Mouse (Mus musculus) adrenal gland, postnatal 25 days (tissue): Measurements from ENCODE around the gene Klk1b4. TPM values are rescaled to one million over a fixed set of nuclear protein-coding genes. Genes with fewer than 3 reads are reported as not detected.
"Not testable (repeated sequence)": the region's sequence is repeated elsewhere in the genome, so short reads cannot be mapped to it uniquely, and the experiment has no call there.

ENCODE experiments used
- DNase-seq: peaks from one replicate; pipeline ENCODE4 v3.0.0; 2021; ENCODE audit warnings: mixed read lengths
- long read RNA-seq: library from polyadenylated mRNA; stranded (forward); transcript quantifications from one replicate; pipeline ENCODE4 v2.0.0, GENCODE M21; 2021
- total RNA-seq: library from RNA; stranded (reverse); gene quantifications from 2 replicates; pipeline ENCODE4 v1.2.3, GENCODE M21; 2021

The Klk1b4 gene
- not detected in 2 replicates for total RNA-seq
- long read RNA-seq, partial matches to known transcripts, result 0 of 3 reads
- long read RNA-seq, other reads (novel, unspliced or antisense), result 0 of 3 reads

DNA sequence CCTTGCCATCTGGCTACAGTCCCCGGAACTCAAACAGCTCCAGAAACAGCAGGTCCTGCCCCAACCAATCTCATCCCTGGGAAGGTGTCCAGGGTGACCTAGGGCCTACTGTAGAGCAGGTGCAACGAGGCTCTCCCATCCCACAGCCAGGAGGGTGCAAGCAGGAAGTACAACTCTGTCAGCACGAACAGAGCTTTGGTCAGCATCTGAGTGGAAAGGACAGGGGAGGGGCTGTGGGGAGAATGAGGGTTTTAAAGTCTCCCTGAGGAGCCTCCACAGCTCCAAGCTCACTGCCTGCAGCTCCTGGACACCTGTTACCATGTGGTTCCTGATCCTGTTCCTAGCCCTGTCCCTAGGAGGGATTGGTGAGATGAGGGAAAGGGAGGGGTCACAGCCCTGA lies at the start of gene Klk1b4:
Gene Klk1b4, plus strand, starts transcription at position 301 of the 400 bp plus-strand sequence.
- not testable (repeated sequence) for DNase-seq

DNA sequence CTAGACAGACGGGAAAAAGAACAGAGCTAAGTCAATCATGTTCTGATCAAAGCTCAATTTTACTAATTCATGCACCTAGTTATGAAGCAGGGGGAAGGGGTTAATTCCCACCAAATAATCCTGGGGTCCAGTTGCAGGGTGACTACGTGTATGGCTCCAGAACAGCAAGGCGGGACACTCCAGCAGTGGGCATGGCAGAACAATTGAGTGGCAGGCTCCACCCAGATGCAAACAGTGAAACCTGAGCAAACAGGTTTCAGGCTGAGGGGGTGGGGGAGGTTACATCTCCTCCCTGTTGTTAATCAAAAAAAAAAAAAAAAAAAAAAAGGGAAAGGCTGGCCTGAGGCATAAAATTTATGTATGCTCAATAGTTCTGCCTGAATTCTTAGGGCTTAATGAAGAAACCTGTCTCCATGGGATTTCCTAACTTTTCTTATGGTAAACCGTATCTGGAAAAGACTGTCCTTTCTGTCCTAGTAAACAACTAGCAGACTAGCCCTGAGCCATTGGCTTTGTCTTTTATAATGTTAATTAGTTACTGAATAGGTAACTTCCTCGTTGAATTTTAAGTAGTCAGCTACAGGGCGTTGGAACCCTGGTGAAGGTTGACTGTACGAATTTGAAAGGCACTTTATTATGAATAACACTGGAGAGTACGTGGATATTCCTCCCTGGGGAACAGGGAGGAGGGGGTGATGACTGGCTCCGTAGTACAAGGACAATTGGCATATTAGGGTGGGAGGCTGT lies 27.8 kb upstream of the Klk1b4 start:
- no peak for DNase-seq

DNA sequence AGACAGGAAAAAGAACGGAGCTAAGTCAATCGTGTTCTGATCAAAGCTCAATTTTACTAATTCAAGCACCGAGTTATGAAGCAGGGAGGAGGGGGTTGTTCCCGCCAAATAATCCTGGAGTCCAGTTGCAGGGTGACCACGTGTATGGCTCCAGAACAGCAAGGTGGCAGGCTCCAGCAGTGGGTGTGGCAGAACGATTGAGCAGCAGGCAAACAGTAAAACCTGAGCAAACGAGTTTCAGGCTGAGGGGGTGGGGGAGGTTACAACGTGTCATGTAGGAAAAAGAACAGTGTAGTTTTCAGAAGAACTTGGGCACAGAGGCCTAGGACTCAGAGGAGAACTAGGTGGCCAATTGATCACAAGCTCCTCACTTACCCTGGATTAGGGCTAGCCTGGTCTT lies 20.7 kb upstream of the Klk1b4 start:
- not testable (repeated sequence) for DNase-seq

DNA sequence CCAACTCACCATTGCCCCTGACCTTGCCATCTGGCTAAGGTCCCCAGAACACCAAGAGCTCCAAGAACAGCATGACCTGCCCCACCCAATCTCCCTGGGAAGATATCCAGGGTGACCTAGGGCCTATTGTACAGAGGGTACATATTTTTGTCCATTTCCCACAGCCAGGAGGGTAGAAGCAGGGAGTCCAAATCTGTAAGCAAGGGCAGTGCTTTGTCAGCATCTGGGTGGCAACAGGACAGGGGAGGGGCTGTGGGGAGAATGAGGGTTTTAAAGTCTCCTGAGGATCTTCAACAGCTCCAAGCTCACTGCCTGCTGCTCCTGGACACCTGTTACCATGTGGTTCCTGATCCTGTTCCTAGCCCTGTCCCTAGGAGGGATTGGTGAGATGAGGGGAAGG lies 19.3 kb upstream of the Klk1b4 start, which contains the start of gene Klk1b24:
Gene Klk1b24, plus strand, starts transcription at position 301 of the 400 bp plus-strand sequence.
- DNase-seq, result not testable (repeated sequence)

DNA sequence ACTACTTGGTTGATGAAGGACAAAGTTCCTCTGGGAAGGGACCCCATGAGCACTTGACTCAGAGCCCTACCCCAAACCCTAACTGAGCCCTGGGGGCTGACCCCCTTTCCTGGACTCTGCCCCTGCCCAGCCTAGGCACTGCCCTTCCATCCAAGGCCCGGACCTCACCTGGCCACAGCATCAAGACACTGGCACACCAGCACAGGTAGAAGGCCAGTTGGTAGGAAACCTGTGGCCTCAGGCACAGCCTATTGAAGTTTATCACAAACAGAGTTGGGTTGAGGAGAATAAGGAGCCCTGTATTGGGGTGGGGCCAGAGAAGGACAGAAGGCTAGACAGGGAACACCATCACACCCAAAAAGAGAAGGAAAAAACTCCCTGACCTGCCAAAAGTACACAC lies 13.8 kb upstream of the Klk1b4 start:
- DNase-seq, result not testable (repeated sequence)

DNA sequence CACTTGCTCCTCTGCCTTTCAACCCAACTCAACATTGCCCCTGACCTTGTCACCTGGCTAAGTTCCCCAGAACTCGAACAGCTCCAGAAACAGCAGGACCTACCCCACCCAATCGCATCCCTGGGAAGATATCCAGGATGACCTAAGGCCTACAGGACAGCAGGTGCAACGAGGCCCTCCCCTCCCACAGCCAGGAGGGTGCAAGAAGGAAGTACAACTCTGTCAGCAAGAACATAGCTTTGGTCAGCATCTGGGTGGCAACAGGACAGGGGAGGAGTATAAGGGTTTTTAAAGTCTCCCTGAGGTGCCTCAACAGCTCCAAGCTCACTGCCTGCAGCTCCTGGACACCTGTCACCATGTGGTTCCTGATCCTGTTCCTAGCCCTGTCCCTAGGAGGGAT lies 9.3 kb upstream of the Klk1b4 start, which contains the start of gene Klk1b3:
Gene Klk1b3, plus strand, starts transcription at position 301 of the 400 bp plus-strand sequence.
- DNase-seq, result no peak

DNA sequence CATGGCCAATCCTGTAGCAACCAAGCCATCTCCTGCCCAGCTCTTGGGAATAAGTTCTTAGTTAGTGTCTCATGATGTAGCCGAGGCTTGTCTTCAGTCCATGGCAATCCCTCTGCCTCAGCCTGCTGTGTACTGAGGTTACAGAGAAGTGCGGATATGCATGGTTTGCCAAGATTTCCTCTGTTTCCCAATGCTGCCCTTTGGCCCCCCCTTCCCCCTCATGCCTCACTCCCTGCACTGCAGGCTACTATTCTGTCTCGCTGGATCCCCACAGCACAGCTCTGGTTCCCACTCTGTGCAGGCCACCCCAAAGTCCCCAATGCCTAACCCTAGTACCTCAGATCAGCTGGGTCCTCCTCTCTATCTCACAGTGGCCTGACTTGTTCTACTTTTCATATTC lies 1.1 kb downstream of the Klk1b4 start:
- no peak for DNase-seq

DNA sequence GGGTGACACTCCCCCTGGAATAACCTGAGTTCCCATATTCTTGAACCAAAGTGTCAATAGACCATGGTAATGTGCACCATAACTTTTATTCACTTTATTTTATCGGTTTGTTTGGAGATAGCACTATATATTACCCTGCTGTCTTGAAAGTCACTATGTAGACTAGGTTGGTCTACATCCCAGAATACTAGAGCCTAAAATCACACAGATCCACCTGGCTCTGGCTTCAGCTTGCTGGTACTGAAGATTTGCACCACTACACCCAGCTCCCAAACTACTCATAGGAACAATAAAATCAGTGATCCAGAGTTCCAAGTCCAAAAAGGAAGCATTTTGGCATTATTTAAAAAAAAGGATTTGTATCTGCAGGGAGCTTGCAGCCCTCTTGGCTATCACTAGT lies 8.4 kb downstream of the Klk1b4 start, which contains the start of gene Klk1b5:
Gene Klk1b5, plus strand, starts transcription at position 301 of the 400 bp plus-strand sequence.
- no peak for DNase-seq

DNA sequence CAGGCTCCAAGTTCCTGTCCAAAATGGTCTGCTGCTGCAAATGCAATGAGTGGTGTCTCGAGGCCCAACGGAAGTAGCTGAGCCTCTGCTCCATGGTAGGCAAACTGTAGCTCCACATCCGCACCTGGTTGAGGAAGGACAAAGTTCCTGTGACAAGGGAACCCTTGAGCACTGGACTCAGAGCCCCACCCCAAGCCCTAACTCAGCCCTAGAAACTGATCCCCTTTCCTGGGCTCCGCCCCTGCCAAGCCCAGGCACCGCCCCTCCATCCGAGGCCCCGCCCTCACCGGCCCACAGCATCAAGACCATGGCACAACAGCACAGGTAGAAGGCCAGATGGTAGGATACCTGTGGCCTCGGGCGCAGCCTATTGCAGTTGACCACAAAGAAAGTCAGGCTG lies 14.4 kb downstream of the Klk1b4 start:
- not testable (repeated sequence) for DNase-seq

DNA sequence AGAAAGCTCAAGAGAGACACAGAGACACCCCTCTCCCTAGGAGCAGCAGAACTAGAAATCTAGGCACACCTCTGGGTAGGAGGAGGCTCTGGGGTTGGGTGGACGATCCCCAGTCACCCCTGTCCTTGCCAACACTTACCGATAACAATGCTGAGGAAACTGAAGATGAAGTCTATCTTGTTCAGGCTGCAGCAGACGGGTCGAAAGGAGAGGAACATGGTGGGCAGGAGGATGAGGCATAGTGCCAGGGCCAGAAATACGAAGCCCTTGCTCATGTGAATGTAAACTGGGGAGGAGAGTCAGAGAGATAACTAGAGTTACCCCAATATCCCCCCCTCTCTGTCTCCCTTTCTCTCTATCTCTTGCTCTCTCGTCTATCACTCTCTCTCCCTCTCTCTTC lies 15.1 kb downstream of the Klk1b4 start:
- not testable (repeated sequence) for DNase-seq

DNA sequence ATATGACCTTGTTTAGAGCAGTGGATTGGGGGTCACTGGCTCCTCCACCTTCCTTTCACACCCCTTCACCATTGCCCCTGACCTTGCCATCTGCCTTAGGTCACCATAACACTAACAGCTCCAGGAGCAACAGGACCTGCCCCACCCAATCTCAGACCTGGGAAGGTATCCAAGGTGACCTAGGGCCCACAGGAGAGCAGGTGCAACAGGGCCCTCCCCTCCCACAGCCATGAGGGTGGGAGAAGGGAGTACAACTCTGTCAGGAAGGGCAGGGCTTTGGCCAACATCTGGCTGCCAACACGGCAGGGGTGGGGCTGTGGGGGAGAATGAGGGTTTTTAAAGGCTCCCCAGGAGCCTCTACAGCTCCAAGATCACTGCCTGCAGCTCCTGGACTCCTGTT lies 17.8 kb downstream of the Klk1b4 start, which contains the start of gene Klk1:
Gene Klk1, plus strand, starts transcription at position 285 of the 400 bp plus-strand sequence.
- no peak for DNase-seq

DNA sequence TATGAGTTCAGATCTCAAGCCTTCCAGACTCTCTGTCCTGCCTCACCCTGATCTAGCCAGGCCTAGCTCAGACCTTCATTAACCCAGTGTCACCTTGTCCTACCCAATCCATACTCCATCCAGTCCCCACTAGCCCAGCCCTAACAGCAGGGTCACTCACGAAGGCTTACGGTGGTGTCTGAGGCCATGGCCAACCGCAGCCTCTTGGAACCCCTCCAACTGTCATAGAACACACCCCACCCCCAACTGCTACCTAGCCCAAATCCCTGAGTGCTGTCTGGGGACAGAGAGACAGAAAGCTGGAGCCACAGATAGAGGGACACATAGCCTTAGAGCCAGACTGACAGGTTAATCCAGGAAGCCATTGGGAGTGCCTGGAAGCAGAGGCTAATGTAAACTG lies 28.7 kb downstream of the Klk1b4 start, which contains the start of gene Gm36864:
Gene Gm36864, plus strand, starts transcription at position 269 of the 400 bp plus-strand sequence.
- no peak for DNase-seq

DNA sequence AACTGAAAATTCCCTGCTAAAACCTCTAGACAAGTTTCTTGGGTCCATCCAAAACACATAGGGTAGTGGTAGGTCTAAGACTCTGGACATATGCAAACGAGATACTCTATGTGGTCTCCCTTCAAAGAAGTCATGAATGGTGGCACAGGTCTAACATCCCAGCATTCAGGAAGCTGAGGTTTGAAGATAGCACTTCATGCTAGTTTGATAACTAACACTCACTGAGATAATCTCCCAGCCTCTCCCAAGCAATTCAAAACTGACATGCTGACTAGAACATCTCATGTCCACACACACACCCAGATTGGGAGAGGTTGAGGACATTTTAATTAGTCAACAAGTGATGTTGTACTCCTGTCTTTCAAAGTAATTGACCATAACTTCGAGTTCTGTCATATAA lies 32.7 kb downstream of the Klk1b4 start:
- no peak for DNase-seq

DNA sequence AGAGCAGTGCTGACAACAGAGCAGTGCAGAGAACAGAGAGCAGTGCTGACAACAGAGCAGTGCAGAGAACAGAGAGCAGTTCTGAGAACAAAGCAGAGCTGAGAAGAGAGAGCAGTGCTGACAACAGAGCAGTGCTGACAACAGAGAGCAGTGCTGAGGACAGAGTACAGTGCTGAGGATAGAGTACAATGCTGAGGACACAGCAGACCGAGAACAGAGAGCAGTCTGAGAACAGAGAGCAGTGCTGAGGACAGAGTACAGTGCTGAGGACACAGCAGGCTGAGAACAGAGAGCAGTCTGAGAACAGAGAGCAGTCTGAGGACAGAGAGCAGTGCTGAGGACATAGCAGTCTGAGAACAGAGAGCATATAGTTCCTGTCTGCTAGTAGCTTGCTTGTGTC lies 33.5 kb downstream of the Klk1b4 start:
- DNase-seq, result no peak

DNA sequence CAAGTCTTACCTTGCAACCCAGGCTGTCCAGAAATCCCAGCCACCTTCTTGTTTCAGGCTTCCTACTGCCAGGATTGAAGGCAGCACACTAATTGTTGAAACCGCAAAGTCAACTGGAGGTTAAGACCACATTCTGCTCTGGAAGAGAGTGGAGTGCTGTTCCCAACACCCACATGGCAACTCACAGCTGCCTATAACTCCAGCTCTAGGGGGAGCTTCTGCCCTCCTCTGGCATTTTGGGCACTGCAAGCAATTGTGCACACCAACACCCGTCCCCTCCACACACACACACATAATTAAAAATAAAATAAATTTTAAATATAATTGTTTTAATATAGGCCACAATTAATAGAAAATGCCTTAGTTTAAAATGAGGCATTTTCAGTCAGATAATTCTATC lies 33.9 kb downstream of the Klk1b4 start:
- no peak for DNase-seq

DNA sequence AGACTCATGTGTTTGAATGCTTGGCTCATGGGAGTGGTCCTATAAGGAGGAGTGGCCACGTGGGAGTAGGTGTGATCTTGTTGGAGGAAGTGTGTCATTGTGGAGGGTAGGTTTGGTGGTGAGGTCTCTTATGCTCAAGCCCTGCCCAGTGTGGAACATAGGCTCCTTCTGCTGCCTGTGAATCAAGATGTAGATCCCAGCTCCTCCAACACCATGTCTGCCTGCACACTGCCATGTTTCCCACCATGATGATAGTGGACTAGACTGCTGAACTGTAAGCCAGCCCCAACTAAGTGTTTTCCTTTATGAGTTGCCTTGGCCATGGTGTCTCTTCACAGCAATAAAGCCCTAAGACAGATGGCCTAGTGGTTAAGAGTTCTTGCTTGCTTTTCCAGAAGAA lies 36.8 kb downstream of the Klk1b4 start:
- no peak for DNase-seq

DNA sequence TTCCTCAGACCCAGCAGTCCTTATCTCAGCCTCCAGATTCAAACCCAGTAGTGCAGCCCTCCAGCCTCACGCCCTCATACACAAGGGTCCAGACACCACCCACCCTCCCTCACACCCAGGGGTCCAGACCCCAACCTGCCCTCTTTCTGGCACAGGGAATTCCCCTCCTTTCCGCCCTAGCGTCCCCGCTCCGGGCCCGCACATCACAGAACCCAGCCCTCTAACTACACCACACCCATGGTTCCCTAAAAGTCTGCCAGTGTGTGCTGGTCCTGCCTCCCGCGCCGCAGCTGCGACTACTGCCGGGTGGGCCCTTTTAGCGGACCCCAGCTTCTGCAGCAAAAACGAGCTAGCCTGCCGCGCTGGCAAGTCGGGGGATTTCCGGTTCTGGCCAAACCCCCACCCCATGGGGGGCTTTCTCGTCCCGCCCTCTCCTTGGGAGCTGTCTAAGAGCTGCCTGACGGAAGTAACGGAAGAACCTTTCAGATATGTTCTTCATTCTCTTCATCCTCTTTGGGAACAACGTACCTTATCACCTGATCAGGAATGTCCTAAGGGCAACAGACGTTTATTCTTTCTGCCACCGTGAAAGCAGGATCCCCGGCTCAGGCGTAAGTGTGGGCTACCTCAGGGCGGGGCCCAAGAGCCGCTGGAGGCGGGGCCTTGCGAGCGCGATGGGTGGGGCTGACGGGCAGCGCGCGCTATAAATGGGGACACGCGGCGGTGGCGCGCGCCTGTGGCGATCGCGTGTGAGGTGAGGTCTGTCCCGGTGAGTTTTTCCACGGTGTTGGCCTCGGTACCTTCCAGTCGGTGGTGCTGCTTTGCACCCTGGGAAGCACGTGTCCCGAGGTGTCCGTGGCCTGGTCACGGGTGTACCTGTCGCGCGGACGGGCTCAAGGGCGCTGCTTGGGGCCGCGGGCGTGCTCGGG lies 39.1 kb downstream of the Klk1b4 start, which contains the start of the genes 1700028J19Rik and 2410002F23Rik:
Gene 1700028J19Rik, minus strand, starts transcription at position 641 of the 929 bp plus-strand sequence.
Gene 2410002F23Rik, plus strand, starts transcription at position 668 of the 929 bp plus-strand sequence.
- DNase-seq, result peak; percentile 90

DNA sequence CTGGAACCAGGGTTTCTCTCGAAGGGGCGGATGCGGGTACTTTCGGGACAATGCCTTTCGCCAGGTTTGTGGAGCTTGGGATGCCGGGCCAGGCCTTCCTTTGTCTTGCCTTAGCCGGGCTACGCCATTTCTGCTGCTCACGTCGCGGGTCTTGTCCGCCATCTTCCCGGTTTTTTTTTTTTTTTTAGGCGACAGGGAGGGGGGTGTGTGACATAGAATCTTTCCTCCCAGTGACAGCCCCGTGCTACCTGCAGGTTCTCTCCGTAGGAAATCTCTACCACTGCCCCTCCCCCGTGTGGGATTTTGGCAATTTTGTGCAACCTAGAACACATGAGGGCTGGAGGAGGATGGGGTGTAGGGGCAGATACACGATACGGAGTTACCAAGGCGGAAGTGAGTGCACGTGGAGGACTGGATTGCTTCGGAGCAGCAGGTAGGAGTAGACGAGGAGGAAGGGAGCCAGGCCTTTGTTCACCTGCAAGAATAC lies 39.8 kb downstream of the Klk1b4 start:
- DNase-seq, result no peak

DNA sequence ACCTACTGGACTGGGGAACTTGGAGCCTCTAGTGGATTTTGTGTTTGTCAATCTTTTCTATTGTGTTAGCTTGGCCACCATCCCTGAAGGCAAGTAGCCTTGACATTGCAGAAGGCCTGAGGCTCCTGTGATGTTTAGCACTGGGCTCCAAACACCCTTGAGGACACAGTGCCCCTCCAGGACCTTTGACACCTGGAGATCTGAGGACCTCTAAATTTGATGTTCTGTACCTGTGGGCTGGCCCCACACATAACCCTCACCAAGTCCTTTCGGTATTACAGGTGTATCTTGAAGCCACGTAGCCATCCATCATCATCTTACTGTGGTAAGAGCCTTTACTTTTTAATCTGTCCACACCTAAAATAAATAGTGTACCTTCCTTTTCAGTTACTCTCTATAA lies 40.7 kb downstream of the Klk1b4 start:
- DNase-seq, result no peak

DNA sequence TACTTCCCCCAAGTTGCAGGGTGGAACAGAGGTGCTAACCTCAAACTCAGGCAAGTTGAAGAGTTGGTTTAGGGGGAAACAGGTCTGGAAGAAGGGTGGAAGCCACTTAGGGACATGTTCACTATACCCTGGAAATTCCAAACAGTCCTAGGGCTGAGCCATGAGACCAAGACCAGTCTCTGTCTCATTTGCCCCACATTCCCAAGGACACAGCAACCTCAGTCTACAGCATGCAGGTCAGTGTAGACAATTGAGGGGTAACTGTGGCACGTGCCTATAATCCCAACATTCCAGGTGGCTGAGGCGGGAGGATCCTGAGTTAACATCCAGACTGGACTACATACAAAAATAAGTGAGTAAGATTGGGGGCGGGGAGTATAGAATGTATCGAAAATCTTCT lies 42.0 kb downstream of the Klk1b4 start:
- no peak for DNase-seq

DNA sequence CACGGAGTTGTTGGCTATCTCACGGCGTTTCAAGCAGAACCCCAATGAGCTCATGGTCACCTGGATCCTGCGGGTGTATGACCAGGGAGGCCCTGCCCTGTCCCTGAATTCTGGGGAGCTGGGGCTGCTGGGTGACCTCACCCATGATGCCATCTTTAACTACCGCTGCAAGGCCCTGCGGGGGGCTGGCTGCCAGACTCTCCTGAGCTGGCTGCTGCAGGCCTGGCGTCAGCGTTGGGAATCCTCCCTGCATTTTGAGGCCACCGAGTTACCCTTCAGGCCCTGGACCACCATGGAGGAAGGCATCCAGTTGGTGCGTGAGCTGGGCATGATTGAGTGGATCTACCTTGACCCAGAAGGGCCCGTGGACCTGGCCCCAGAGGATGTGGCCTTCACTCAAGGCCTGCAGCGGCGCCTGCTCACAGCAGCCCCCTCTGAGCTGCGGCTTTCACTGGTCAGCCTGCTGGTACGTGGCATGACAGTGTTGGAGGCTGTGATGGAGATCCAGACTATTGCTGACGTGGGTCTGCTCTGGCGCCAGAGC lies 43.6 kb downstream of the Klk1b4 start:
- peak; percentile 67 for DNase-seq
